Mouse (Mus musculus): ENCODE data around the gene Col4a3bp. TPM values are rescaled to one million over a fixed set of nuclear protein-coding genes. Genes with fewer than 3 reads are reported as not detected.
"Not testable (repeated sequence)": the region's sequence is repeated elsewhere in the genome, so short reads cannot be mapped to it uniquely, and the experiment has no call there.

Col4a3bp gene
- total RNA-seq, 2 experiments from 2014 or later = 39.5 to 42.2 TPM

DNA sequence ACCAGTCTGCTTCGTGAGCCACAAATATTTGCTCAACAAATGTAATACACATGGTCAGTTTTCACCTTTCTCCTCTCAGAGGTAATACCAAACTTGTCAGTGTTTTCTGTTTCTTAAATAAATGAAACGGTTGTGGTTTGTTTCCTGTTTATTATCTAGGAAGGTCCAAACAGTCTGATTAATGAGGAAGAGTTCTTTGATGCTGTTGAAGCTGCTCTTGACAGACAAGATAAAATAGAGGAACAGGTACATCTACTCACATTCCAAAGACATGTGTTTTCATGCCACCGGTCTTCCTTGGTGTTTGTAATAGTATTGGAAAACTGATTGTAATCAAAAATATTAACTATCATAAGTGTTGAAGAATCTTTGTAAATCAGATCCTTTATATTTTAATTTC lies 72.2 kb downstream of the Col4a3bp start:
- DNase-seq = no peak
- intact Hi-C loops (cut with DNase I) = no loop called here

DNA sequence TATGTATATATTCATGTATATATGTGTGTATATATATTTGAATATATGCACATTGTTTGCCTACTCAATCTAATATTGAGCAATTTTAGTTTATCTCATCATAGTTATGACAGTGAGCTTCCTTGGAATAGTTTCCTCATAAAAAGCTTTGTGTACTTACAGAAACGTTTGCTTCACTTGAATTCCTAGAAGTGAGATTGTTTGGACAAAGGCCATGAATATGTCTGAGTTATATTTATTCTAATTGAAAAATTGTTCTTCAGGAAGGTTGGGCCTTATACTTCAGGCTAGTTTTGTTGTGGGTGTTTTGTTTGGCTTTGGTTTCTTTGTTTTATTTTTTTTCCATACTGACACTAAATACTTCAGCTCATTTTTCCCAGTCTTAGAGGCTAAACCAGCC lies 78.5 kb downstream of the Col4a3bp start:
- intact Hi-C loops (cut with DNase I) = no loop called here
- DNase-seq = no peak

DNA sequence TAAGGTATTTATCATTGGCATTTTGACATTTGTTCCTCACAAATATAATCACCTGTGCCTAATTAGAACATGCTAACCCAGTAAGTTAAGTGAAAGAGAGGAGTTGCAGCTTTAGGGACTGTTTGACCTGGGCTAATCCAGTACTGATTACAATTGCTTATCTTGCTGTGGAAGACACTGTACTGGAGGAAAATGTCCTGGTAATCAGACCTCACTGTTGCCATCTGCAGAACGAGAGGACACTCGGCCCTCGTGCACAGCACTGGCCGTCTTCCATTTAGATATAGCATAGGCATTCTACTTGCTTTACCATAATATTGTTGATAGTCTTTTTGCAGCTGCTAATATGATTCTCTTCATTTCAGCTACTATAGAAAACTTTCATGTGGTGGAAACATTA lies 88.0 kb downstream of the Col4a3bp start:
- no peak for DNase-seq
- intact Hi-C loops (cut with DNase I) = no loop called here

DNA sequence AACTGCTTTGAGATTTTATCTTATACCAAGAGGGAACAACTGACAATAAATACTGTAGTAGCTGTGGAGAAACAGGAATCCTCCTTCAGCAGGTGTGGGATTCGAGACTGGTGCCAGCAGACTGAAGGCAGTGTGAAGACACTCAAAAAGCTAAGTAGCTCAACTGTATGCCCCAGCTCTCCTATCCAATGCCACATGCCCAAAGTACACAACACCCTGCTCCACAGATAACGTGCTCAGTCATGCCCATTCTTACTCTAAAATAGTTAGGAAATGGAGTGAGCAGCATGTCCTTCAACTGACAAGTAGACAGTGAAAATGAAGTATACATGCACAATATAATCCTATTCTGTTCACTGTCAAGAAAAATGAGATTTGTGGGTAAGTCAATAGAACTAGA lies 101.8 kb downstream of the Col4a3bp start:
- no peak for DNase-seq
- intact Hi-C loops (cut with DNase I) = no loop called here

DNA sequence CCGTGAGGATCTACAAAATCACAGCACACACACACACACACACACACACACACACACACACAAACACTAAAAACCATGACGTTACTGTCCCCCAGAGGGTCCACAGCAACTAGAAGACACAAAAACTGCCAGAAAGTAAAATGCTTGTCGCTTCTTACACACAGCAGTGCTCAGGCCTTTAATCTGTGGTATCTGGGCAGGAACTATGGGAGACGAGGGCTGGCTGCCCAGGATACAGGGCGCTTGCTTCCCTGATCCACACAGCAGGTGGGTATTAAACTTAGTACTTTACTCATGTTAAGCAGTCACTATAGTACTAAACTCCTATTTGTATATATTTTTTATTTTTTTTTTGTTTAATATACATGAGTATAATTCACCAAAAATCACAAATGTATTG lies 103.4 kb downstream of the Col4a3bp start:
- intact Hi-C loops (cut with DNase I) = no loop called here
- DNase-seq = no peak

DNA sequence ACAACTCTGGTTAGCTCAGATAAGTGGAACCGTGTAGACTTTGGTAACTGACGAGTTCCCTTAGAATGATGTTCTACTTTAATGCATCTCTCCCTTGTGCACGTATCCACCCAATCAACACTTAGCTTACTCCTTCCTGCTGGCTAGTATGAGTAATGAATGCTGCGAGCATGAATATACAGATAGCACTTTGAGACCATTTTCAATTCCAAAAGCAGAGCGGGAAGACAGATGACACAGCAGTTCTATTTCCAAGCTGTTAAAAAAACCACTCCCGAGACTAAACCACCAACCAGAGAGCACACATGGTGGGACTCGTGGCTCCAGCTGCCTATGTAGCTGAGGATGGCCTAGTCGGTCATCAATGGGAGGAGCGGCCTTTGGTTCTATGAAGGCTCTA lies 110.6 kb downstream of the Col4a3bp start:
- no peak for DNase-seq
- intact Hi-C loops (cut with DNase I) = no loop called here

DNA sequence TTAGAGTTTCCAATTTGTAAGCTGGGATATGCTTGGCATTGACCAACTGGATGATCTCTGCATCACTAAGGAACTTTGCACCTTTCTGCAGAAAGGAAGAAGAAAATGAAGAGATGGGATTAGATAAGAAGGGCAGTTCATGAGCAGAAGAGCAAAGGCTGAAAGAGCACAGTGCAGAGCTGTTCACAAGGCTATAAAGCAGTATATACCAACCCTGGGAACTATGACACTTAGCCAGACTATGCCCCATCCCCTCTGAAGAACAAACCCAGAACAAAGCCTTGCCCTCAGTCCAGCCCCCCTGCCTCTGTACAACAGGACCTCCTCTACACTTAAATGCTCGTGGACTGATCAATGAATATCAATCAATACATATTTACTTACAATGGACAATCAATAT lies 114.3 kb downstream of the Col4a3bp start:
- intact Hi-C loops (cut with DNase I) = no loop called here
- DNase-seq = no peak

DNA sequence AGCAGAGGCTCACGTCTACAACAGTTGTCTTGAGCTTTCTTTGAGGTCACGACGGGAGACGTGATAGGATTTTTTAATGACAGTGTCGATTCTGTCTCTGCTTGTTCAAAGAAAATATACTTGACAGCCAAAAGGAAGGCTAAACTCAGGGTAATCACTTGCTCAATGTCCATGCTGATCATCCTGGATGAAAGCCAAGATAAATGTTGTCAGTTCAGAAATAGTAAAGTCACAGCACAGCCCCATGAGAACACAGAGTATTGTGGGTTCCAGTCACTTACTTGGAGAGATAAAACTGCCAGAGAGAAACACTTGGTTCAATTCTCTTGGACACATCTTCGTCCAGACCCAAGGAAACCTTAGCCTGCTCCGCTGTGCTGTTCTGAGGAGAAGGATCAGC lies 116.5 kb downstream of the Col4a3bp start:
- no peak for DNase-seq
- intact Hi-C loops (cut with DNase I) = no loop called here

DNA sequence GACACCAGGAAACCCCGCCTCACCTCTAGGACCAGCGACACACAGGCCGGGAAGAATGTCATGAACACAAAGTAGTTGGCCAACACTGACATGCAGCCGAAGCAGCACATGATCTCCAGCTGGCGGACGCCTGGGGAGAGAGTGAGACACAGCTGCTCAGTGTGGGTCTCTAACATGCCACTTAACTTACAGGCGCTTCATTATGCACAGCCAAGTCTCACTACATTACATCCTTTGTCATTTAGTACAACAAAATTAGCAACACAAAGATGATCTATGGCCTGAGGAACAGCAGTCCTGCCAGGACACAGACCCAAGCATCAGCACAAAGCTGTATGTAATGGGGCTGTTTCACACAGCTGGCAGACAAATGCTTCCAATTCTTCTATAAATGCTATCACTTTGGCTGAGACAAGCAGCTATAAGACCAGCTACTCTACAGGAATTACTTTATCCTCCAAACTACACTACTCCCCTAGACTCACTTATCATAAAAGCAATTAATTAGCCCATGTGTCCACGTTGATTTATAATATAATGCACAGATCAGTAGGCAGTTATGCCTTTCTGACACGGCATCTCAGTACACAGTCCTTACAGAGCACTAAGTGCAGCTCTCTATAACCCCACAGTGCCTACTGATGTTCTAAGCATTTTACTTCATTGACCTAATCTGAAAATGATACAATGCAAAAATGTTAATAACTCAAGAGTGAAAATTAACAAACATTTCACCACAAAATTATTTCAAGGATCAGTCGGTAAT lies 117.9 kb downstream of the Col4a3bp start:
- intact Hi-C loops (cut with DNase I) = no loop called here

DNA sequence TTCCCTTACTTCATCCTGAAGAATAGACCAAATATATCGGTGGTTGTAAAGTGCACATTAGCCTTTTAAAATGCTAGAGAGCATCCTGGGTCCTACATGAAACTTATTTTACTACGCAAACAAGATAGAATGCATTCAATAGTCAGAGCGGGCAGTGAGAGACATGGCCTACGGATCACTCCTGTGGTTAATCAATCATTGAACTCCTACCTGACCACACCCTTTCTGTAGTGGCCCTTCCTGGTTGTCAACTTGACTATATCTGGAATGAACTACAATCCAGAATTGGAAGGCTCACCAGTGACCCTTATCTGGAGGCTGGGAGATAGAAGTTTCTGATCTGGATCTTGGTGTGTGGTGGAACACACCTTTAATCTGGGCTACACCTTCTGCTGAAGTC lies 120.7 kb downstream of the Col4a3bp start:
- intact Hi-C loops (cut with DNase I) = not testable (repeated sequence)

More for the DNA sequence above, 117.9 kb downstream of the Col4a3bp start:
- peak; percentile 29 to 42 for DNase-seq

DNA sequence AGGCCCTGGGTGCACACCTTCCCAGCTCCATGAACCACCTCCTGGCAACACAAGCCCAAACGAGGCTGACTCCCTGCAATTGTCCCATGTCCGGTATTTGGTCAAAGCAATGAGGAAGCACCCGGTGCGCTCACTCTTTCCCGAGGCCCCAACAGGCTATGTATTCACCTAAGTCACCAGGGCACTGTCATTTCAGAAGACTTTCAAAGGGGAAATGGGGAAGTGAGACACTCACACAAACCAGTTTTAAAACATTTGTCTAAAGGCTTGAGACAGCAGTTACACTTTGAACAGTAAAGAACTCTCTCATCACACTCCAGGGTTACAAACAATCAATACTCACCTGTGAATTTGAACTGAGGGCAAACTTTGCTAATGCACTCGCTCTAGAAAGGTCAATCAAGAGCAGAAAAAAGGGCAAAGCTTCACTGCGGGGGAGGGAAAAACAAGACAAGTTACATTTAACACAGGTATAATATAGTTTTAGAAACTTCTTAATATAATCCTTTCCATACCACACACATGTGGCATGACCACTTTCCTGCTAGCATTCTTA lies 122.1 kb downstream of the Col4a3bp start:
- no peak for DNase-seq
- intact Hi-C loops (cut with DNase I) = no loop called here

More for the DNA sequence above, 120.7 kb downstream of the Col4a3bp start:
- DNase-seq = not testable (repeated sequence)

DNA sequence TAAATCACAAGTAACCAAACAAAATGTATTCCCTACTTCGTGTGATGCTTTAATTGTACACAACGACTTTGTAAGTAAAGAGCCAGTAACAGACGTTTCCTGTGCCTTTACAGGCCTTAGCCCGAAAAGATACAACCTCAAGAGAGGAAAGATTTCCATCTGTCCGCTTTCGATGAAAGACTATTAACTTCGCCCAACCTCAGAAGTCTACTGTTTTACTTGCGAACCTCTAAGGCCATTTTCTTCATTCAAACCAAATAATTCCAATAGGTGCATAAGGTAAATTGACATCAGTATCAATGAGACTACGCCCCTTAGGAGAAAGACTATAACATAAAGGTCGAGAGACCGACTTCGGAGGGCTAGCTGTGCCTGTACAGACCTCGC lies 127.6 kb downstream of the Col4a3bp start:
- no peak for DNase-seq
- intact Hi-C loops (cut with DNase I) = no loop called here

DNA sequence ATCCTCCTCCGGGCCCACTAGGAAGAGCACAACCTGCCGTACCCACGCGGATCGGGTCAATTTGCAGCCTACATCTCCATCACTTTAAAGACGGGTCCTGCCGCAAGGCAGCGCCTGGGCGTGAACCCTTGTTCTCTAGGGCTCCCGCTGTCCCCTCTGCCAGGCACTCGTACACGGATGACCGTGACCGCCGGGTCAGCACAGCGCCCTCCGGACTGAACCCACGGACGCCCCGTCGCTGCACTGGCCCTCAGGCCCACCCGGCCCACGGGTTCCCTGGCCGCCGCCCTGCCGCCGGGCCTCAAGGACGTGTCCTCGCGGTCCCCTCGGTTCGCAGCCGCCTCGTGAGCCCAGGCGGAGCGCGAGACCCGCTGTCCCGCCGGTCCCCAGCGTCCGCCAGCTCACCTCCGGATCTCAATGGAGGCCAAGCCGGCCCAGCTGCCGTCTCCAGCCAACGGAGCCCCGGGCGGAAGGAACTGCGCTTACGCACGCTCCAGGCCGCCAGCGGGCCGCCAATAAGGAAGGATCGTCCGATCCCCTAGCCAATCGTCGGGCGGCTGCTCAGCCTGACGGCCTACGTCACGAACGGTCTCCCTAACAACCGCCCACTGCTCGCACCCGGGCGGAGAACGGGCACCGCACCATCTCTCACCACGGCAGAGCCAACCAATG lies 128.1 kb downstream of the Col4a3bp start, which contains the start of gene Hmgcr:
TSS of gene Hmgcr (minus strand) at position 531 of the 672 bp plus-strand sequence.
- peak; percentile 96 to 97 for DNase-seq
- intact Hi-C loops (cut with DNase I) = no loop called here

DNA sequence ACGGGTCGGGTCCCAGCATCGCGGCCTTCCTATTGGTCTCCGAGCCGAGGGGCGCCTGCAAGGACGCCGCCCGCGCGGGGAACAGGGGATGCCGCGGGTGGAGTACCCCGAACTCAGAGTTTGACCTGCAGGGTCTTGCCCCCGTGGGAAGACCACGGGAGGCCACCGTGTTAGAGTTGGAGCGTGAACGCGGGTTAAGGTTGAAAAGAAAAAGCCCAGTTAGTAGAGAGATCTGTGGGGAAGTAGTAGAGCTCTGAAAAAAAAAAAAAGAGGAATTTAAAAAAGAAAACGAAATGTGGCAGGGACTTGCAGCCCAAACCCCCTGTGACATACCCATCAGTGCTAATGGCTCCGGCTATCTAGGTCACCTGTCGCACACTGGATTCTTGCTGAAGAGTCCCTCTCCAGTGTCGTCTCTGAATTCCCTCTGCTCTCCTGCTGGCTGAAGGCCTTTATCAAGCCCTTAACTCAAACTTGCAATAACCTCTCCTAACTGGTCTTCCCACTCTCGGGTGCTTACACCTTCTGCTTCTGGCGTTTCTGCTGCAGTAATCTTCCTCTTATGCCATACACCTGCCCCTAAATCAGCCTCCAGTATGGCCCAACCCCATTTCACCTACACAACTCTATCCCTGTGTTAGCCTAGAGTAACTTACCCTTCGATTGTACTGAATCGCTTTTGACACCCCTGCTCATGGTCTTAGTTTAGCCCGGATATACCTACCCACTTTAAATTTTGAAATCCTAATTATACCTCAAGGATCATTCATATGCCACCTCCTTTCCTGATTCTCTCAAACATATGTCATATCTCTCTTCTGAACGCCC lies 128.9 kb downstream of the Col4a3bp start:
- intact Hi-C loops (cut with DNase I) = no loop called here
- DNase-seq = no peak

DNA sequence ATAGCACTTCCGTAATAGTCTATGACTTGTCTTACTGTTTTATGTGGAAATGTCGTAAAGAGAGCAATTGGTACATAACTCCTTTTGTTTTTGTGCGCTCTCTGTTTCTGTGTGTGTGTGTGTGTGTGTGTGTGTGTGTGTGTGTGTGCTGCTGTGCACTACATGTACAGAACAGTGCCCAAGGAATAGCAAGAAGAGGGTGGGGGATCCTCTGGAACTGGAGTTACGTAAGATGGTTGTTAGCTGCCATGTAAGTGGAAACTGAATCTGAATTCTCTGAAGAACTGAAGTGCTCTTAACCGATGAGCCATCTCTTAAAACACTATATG lies 129.5 kb downstream of the Col4a3bp start:
- no peak for DNase-seq
- intact Hi-C loops (cut with DNase I) = no loop called here

DNA sequence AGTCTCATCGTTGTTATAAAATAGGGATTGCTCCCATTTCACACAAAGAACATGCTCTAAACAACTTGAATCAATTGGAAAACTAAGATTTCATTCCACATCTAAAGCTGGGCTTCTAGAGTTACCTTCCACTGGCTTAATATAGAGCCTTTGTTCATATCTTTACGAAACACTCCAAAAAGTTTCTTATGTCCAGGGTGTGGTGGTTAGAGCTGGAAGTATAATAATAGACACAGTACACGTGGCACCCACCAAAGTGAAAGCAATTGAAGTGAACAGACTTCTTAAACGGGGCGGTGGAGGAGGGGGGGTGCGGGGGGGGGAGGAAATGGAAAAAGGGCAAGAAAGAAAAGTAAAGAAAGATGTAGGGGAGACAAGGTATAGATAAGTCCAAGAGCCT lies 129.9 kb downstream of the Col4a3bp start:
- intact Hi-C loops (cut with DNase I) = no loop called here
- DNase-seq = no peak

DNA sequence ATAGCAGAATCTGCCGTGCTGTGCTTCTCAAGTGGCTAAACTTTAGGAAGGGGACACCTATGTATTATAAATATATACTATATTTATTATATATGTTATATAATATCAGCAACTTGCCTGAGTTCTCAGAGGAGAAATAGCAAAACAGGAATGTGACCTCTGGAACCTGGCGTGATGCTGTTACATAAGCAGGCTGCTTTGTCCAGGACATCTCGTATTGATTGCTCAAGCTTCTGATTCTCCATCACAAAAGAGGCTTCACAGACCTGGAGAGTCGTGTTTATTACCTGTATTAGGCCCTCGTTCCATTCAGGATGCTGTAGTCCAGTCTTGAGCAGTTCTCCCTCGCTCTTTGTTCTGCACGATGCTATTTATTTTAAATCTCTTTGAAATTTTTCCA lies 131.4 kb downstream of the Col4a3bp start:
- DNase-seq = no peak
- intact Hi-C loops (cut with DNase I) = no loop called here

DNA sequence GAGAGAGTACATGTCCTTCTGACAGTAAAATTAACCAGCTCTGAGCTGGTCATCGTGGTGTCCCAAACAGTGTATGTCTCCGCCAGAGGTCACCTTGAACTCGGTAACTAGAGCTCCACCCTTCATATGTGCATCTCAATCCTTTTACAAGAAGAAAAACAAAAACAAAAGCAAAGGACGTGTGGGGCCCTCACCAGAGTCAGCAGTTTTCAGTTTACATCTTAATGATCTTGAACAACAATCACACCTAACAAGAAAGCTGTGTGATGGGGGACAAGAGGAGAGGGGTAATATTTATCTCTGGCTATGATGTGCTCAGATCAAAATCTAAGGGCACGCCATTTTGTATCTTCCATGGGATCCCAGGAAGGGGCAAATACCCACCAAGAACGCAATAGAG lies 133.3 kb downstream of the Col4a3bp start:
- intact Hi-C loops (cut with DNase I) = no loop called here
- no peak for DNase-seq

DNA sequence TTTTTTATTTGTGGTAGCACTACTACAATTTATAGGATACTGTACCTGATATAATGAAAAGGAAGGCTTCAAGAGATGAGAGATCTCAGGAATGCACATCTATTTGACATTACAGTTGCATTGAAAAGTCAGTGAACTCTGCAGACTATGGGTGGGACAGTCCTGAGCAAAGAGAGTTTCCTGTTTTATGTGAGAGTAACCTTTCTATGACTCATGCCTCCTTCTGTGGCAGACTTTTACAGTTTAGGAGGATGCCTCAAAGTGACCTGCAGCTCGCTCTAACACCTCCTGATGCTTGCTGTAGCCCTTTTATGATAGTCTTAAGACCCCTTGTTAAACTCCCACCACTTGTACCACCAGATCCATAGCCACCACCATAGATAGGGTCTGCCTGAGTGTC lies 134.7 kb downstream of the Col4a3bp start:
- no peak for DNase-seq
- intact Hi-C loops (cut with DNase I) = no loop called here

DNA sequence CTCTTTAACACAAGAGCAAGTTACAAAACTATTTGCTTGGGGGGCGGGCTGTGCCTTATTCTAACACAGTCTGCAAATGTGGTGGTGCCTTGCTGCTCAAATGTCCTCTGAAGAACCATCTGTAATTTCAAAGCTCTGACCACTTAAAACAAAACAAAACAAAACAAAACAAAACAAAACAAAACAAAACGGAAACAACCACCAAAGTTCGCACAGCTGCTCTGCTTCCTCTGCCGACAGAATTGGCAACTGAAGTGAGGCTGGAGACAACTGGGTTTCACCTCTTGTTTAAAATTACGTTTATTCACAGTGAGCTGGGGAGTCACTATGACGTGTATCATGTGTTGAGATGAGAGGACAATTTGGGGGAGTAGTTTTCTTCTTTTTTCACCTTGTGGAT lies 136.2 kb downstream of the Col4a3bp start:
- intact Hi-C loops (cut with DNase I) = no loop called here
- DNase-seq = no peak
